Mouse (Mus musculus) gastrocnemius, adult 18-20 months (tissue): ENCODE results near the gene Fkbp6. TPM values are rescaled to one million over a fixed set of nuclear protein-coding genes. Genes with fewer than 3 reads are reported as not detected.

ENCODE experiments used
- DNase-seq: peaks from one replicate; pipeline ENCODE4 v3.0.0; 2021; ENCODE audit warnings: low spot score
- total RNA-seq, 2 experiments: library from RNA; stranded (reverse); gene quantifications; 2 replicates each; pipeline ENCODE4 v1.2.3; 2021

The Fkbp6 gene
- total RNA-seq, 2 experiments from 2014 or later: not detected

DNA sequence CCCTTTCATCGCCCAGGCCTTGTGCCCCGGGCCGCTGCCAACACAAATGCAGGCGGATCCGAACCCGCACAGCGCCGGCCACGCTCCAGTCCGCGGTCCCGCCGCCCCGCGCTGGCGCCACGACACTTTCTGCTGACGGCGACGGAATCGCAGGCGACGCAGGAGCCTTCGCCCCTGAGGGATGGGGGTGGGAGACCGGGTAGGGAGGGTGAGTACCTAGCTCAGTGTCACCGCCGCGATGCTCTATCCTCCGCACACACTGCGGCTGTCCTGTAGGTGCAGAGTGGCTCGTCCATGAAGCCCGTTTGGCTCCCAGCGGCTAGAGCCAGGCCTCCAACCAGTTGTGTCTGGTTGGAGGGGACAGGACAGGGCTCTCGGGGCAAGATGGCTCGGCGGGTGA lies 73.2 kb downstream of the Fkbp6 start:
- DNase-seq: no peak

- DNase-seq: no peak
Observed at GRCm38 (mm10) chr5:135274663-135275396, 75.0 kb downstream of the Fkbp6 start.

DNA sequence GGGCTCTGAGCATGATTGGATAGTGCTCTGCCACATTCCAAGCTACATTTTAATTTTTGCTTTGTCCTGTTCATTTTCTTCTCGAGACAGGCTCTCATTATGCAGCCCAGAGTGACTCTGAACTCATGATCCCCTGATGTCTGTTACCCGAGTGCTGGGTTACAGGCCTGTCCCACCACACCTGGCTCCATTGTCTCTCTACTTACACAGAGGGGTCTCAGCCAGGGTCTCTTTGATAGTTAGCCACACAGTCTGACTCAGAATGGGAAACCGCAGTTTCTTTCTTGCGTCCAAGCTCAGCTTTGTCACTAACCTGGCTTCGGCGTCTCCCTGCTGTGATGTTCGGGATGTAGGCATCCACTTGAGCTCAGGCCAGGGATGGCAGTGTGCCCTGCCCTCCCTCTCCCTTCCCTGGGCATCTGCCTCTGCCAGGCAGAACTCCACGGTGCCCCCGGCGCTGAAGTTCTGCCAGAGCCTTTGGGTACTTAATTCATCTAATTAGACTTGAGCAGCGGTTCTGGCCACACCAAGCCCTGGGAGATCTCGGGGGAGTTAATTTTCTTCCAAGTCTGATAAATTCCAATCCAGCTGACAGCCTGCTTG lies 78.2 kb downstream of the Fkbp6 start:
- DNase-seq: no peak

DNA sequence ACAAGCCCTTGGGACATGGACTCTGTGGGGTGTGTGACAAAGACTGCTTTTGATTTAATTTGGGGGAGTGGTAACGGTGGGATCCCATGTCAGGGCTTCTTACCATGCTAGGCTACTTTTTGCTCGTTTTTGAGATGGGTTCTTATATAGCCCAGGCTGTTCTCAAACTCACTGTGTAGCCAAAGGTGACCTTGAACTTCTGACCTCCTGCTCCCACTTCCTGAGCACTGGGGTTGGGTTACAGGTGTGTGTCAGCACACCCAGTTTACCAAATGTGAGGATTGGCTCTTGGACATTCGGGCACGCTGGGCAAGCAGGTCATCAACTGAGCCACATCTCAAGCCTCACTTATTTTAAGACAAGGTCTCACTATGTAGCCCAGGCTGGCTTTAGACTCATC lies 79.5 kb downstream of the Fkbp6 start:
- DNase-seq: no peak

- DNase-seq: peak; percentile 56
Observed at GRCm38 (mm10) chr5:135269451-135269850, 80.4 kb downstream of the Fkbp6 start.

GRCm38 (mm10) chr5:135264548-135264947 lies 85.3 kb downstream of the Fkbp6 start:
- no peak for DNase-seq

- no peak for DNase-seq
Observed at GRCm38 (mm10) chr5:135263866-135264503, 85.9 kb downstream of the Fkbp6 start.

DNA sequence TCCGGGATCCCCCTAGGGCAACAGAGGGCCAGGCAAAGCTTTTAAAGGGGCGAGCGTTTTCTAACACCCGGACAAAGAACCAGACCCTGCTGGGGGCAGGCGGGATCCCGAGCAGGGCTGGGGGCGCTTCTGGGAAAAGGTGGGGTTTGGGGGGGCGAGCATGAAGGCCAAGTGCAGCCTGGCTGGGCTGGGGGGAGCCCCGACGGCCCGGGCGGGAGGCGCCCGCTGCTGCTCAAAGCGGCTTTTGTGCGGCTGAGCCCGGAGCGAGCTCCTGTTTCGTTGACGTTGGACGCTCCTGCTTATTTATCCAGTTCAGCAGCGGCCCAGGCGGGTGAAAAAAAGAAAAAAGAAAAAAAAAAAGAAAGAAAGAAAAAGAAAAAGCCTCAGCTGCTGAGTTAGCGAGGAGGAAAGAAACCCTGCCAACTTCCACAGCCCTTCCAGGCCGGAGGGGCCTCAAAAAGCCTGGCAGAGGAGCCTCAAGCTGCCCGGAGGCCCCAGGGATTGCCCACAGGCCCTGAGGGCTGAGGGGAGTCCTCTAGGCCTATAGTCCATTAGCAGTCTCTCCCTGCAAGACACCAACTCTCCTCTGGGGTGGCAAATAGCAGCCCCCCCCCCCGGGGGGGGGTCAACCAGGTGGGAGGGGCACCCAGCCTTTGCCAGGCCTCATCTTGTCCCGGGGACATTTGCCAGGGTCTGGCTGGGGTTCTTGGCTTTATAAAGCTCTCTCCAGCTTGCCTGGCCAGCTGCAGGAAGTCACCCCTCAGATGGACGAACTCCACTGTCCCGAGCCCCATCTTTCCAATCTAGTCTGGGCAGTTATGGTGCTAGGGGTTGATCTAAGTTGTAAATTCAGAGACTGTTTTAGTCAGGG lies 91.3 kb downstream of the Fkbp6 start:
- no peak for DNase-seq

GRCm38 (mm10) chr5:135257559-135257958 lies 92.3 kb downstream of the Fkbp6 start:
- no peak for DNase-seq

DNA sequence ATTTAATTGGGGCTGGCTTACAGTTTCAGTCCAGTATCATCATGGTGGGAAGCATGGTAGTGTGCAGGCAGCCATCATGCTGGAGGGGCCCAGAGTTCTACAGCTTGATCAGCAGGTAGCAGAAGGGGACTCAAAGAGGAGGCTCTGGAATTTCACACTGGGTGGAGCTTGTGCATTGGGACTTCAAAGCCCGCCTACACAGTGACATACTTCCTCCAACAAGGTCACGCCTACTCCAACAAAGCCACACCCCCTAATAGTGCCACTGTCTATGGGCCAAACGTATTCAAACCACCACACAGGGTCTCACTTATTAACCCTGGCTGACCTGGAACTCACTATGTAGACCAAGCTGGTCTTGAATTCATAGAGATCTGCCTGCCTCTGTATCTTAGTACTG lies 93.7 kb downstream of the Fkbp6 start:
- DNase-seq: no peak

- no peak for DNase-seq
Observed at GRCm38 (mm10) chr5:135253741-135254401, 96.0 kb downstream of the Fkbp6 start.

DNA sequence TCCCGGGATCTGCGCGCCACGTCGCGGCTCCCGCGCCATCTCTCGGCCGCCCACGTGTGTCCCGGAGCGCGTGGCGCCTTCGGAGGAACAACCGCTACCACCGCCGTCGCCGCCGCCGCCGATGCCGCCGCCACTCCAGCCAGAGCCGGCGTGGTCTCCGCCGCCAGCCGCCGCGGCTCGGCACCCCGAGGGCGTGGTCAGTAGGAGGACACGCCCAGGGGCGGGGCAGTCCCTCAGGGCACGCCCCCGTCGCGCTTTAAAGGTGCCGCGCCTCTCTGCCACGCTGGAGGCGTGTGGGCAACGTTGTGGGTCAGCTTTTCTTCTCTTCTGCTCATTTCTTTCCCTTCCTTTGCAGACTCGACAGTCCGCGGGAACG lies 98.8 kb downstream of the Fkbp6 start, which contains the start of gene Fzd9:
TSS of gene Fzd9 (minus strand) at position 152 of the 376 bp plus-strand sequence.
- peak; percentile 85 for DNase-seq

- no peak for DNase-seq
Observed at GRCm38 (mm10) chr5:135250186-135251078, 99.4 kb downstream of the Fkbp6 start.

DNA sequence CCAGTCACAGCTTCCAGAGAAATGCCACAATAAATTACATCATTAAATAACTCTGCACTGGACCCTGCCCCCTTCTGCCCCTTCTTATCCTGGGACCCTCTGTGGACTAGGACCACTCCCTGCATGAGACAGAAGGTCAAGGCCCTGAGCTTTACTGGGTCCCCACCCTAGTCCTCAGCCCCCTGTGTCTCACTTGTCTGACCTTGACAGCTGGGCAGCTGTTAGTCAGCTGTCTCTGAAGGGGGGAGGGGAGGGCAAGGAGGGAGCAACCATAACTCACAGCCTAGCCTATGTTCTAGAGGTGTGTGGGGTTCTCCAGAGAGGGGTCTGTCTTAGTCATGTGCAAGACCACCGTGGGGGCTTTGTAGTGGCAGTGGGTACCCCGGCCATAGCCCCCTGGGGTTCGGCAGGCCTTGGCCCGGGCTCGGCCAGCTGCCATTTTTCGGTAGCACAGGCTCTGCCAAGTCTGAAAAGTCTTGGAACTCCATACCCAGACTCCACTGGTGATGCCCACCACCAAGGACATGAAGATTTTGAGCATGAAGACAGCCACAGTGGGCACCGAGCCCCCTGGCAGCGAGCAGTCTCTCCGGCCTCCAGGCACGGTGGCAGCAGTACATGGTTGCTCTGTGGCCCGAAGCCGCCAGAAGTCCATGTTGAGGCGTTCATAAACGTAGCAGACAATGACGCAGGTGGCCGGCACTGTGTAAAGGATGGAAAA lies 100.7 kb downstream of the Fkbp6 start:
- DNase-seq: no peak

DNA sequence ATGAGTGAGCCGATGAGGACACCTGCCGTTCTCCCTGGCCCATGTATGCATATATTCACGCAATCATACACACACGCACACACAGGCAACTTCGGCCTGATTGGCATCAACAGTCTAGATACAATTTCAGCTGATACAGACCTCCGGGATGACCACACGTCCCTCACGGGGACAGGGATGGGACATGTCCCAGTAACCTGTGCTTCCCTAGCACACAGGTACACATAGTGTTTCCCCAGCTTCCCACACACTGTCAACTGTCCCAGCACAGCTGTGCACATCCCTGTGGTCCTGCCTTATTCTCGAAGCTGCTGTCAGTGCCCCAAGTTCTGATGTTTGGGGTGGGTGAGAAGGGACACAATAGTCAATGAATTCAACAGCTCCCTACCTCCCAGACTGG lies 102.5 kb downstream of the Fkbp6 start:
- no peak for DNase-seq

DNA sequence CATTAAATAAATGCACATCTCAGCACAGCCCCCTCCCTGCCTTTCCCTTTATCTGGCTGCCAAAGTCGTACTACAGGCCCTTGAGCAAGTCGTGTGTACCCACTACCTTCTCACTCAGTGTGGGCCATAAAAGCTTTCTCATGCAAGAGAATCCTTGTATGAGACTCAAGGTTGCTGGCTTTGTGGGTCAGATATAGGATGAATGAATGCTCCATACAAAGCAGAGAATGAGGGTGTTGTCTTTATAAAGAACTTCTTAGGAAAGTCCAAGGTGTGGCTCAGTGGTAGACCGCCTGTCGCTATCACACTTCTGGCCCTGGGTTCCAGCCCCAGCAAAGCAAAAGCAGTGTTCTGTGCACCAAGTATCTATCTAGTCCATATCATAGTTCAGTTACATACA lies 103.3 kb downstream of the Fkbp6 start:
- no peak for DNase-seq

DNA sequence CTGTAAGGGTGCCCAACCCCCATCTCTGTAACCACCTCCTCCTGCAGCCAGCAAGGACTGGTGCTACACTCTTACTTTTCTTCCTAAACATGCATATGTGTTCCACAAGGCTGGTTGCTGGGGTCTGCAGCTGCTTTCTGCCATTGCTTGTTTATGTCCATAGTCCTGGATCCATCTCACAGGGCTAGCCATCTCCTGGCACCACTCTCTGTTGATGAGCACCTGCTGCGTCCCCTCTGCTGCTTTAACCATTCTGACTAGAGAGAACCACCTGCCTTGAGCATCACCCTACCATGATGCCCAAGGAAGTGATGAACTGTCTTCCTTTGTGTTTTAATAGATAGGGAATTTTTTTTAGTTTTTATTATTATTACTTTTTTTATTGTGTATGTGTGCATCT lies 106.7 kb downstream of the Fkbp6 start:
- DNase-seq: no peak

GRCm38 (mm10) chr5:135242608-135243007 lies 107.2 kb downstream of the Fkbp6 start:
- no peak for DNase-seq

DNA sequence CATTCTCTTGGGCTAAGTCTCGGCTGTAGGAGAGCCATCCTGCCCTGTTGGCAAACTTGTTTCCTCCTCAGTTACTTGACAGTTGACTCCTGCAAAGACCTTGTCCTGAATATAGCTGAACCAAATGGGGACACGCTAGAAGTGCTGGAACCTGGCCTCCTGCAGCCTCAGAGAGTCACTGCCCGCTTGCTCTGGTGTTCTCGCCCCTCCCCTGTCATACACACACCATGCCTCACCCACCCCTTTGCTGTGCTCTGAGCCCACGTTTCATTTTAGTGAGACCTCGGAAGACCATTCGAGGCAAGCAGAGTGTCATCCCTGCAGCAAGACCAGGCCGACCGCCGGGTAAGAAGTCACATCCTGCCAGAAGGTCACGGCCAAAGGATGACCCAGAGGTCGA lies 107.7 kb downstream of the Fkbp6 start:
- DNase-seq: peak; percentile 37
